Mouse (Mus musculus) cerebellum, postnatal 10 days (tissue): Measurements from ENCODE around the gene Hal.
"Not testable (repeated sequence)": the region's sequence is repeated elsewhere in the genome, so short reads cannot be mapped to it uniquely, and the experiment has no call there.

Experiments used
- DNase-seq, 2 experiments: peaks; one replicate each; pipeline ENCODE4 v3.0.0; 2021; ENCODE audit warnings: mixed read lengths in 2 of 2

The Hal gene

DNA sequence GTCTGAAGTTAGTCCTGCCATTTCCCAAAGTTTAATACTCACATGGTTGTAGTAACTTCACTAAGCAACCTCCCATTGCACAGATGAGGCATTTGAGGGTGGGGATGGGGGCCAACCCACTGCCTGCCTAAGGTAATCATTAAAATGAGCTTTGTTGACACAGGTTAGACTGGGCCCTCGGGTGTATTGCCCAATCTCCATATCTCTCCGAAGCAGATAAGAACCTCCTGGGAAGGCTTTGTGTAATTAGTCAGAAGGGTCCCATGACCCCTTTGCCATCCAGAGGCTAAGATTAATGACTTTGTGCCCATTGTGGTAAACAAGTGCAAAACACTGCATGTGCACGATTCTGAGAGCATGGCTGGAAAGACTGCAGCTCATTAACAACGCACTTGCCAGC is 29.2 kb downstream of the Hal start:
- no peak for DNase-seq

DNA sequence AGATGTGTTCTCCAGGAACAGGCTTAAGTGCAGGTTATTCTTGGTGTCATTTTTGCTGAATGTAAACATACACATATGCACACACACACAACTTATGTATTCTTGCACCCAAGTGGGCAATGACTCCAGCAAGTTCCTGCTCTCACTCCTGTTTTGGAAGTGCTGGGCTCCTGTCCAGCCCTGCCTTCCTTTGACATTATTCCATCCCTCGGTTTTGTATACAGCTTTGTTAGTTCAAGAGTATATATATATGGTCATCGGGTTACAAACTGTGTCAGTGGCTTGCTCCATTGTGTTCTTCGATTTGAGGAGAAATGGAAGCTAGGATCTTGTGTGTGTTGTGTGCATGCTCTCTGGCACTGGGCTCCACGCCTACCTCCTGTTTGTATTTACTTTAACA is 29.6 kb downstream of the Hal start:
- no peak for DNase-seq

DNA sequence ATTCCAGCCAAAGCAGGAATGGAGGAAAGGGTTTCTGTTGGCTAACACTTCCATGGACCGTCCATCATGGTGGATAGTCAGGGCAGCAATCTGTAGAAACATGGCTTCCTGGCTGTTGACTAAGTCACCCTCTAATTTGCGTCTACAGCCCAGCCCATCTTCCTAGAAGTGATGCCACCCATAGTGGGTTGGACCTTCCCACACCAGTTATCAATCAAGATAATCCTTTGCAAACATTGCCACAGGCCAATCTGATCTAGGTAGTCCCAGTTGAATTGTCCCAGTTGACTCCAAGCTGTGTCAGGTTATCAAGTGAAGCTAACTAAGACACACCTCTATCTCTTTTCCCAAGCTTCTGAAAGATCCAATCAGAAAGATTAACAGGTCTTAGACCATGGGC is 30.1 kb downstream of the Hal start:
- no peak for DNase-seq

DNA sequence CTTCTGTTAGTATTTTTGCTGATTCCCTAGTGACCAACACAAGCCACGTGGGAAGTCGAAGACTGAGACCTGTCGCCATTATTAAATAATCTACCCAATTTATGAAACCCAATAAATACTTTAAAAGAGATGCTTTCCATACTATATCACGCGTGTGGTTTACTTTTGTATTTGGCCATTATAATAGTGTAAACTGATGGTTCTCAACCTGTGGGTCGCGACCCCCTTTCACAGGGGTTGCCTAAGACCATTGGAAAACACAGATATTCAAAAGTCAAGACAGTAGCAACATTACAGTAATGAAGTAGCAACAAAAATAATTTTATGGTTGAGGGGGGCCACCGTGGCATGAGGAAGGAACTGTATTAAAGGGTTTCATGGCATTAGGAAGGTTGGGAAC is 30.6 kb downstream of the Hal start:
- no peak for DNase-seq

DNA sequence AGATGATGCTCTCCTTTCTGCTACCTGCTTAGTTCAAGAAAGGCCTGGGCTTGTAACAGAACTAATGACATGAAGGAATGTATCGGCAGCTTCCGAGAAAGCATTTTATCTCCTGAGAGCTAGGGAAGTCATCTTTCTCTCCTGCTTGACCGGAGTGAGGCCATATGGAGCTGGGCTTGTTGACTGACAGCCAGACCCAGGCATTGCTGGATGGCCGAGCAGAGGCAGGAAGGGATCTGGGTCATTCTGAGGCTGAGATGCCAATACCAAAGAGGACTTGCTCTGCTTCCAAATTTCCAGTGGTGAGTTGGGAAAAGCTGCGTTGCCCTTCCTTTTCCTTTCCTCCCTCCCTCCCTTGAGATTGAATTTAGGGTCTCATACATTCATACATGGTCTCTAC is 31.2 kb downstream of the Hal start:
- peak; percentile 62 to 69 for DNase-seq

DNA sequence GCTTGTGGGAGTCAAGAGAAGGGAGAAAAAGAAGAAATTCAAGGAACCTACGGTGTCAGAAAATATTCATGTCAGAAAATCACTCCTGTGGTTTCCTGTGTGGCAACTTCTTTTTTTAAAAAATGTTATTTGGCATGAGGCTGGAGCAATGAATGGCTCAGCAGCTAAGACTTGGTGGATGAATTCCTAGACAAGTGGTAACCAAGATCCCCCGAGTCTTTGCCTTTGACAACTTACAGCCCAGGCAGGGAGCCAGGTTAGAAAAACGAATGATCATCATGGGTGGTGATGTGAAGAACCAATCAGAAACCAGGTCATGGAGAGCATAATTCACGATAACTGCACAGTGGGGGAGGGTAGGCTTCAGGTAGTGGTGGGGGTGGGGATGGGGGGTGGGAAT is 32.4 kb downstream of the Hal start:
- DNase-seq: peak in 1 of 2 experiments; percentile 13

DNA sequence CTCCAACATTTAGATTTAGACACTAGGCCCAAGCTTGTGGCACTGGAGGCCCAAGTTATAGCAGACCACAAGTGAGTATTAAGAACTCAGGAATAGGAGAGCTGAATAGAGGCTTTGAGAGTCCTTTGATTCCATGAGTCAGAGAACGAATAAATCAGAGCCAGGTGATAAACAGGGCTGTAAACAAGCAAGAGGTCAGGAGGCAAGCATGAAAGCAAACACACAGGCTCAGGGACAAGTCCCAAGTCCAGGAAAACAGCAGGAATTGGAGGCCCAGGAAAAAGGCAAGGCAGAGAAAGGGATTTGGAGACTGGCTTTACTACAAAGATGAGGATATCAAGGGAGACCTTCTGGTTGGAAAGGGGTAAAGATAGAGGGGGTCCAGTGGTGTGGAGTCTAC is 36.8 kb downstream of the Hal start:
- no peak for DNase-seq

DNA sequence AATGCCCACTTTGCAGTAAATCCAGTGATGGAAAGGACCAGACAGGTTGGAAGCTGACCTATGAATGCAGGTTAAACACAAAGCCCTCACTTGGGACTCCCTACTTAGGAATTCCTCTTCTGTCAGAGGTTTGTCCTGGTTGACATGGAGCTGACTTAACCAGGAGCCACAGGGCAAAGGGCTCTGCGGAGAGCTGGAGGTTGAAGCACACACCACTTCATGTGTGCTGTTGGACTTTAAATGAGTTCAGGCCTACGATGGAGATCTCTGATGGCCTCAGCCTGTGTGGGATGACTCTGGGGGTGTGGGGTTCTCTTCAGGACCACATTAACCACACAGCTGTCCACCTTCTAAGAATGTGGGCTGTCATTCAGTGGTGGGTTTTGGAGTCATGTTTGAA is 49.7 kb downstream of the Hal start:
- no peak for DNase-seq

DNA sequence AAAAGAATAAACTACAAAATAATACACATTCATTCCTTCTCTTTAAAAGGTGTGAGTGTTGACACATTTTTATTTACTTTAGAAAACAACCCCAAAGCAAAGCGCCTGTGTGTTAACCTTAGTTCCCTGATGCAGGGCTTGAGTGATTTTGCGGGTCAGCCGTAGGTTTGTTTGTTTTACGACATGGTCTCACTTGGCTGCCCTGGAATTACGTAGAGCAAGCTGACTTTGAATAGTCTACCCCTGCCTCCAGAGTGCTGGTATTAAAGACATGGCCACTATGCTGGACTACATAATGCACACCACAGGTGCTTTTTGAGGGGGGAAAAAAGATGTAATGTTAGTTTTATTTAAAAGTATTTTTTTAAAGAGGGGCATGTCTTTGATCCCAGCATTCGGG is 50.2 kb downstream of the Hal start:
- DNase-seq: no peak

DNA sequence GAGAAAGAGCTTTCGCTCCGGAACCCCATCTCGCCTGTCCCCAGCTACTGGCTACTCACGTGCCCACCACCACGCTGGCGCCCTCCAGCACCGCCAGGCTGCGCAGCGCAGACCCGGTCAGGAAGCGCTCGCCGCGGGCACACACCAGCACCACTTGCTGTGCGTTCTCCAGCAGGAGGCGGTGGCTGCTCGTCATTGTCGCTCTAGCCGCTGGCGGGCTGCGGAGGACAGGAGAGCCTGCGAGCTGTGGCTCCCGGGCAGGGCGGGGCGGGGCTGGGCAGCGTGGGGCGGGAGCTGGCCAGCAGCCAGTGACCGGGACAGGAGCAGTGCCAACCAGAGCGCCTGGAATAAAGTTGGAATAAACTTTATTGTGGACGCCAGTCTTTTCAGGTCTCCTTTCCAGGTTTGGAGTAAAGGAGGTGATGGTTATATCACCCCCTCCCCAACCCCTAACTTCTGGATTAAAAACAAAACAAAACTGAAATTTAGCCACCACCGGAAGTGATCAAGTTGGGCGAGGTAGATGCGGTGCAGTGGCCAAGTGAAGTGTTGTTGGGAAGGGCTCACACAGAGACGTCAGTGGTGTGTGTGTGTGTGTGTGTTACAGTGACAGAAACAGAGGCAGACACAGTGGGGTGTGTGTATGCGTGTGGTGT is 51.3 kb downstream of the Hal start, which contains the start of gene Amdhd1:
Gene Amdhd1 (minus strand): TSS at position 259 of the 656 bp plus-strand sequence.
- DNase-seq: peak; percentile 76 to 85

DNA sequence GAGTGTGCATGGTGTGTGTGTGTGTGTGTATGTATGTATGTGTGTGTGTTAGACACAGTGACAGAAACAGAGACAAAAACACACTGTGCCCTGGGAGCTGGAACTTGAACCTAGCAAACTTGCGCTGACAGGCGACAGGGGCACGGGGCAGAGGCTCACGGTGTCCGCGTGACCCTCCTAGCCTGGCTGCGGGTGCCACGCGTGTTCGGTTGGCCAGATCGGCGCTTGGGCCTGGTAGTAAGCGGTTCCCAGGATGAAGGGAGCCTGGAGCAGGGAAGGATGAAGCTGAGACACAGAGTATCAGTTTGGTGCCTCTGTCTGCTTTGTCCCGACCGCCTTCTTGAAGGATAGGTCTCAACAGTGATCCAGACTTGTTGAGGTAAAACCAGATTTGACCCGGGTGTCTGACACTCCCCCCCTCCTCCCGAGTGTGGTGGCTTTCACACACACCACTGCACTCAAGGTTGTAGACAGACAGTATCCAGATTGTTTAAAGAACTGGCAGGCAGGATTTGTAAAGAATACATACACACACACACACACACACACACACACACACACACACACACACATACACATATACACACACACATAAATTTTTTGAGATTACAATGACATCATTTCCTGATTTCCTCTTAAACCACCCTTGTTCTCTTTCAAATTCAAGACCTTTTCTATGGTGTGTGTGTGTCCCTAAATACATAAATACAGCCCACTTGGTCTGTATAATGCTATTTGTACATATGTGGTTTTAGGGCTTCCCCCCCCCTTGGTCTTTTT is 52.1 kb downstream of the Hal start, which contains the start of gene Ccdc38:
Gene Ccdc38 (plus strand): TSS at position 202 of the 780 bp plus-strand sequence.
- DNase-seq: peak in 1 of 2 experiments; percentile 13

DNA sequence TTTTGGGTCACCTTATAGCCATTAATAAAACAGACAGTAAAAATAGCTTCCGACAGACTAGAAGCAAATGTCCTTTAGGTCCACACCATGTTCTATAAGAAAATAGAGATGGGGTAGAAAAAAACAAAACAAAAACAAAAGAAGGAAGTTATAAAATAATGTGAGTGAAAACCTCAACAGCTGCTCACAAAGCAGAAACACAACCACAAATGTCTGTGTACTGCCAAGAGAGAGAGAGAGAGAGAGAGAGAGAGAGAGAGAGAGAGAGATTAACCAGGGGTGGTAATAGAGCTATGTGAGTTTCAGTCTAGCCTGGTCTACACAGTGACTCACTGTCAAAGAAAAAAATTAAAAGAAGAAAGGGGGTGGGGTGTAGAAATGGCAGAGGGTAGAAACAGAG is 53.0 kb downstream of the Hal start:
- DNase-seq: no peak

DNA sequence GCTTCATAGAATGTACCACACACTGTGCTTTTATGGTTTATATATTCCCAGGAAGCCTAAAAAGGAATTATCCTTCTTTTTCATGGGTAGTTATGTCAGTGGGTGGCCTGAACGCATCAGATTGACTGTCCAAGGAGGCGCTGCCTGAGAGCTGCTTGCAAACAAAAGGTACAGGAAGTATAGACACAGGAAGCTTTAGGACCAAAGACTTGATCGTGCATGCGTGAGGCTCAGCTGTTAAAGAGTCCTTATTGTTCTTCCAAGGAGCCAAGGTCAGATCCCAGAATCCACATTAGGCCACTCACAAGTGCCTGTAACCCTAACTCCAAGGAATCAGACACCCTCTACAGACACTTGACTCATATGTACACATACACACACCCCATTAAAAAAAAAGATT is 53.8 kb downstream of the Hal start:
- no peak for DNase-seq

DNA sequence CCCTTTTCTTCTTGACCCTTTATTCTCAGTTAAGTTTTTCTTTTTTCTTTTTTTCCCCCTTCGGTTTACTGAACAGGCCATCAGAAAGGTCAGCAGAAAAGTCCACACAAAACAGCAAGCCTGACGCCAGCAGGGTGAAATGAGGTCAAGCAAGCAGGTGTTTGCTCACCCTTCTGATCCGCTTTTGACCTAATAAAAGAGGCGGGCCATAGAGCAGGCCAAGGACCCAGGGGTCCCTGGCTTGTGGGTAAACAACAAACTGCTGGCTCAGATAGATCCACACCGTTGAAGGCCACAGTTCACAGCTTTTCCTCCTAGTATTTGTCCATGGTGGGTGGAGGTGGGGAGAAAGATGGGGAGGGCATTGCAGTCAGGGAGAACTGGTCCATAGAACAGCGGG is 54.6 kb downstream of the Hal start:
- DNase-seq: no peak

DNA sequence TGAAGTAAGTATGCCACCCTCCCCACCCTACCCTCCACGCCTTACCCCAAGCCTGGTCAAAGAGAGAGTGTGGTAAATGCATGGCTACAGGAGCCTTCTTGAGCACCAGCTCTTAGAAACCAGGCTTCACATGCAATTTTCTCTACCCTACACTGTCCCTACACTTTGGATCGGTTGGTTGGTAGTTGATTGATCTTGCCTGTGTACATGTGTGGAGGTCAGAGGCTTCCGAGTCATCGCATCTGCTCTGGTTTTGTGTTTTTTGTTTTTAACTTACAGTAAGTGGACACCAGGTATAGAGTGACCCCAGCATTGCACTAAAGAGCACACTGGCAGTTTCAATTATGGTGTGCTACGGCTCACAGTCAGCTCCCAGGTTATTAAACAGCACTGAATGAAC is 55.6 kb downstream of the Hal start:
- no peak for DNase-seq

DNA sequence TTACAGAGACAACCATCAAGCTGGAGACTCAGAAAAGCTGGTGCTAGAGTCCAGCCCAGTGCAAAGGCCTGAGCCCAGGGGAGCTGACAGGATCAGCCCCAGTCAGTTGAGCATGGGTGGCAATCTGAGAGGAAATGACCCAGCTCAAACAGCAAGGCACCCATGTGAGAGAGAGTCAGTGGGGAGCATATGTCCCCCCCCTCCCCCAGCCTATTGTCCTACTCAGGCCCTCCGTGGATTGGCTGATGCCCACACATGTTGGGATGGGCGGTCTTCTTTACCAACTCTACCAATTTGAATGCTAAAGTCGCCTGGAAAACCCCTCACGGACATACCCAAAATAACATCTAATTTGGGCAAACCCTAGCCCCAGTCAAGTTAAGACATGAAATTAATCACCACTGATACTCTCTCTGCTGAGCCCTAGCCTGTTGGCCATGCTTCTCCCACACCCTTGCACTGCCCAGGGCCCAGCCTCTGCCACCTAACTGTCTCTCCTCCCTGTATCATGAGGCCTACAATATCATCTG is 59.2 kb downstream of the Hal start:
- DNase-seq: no peak

DNA sequence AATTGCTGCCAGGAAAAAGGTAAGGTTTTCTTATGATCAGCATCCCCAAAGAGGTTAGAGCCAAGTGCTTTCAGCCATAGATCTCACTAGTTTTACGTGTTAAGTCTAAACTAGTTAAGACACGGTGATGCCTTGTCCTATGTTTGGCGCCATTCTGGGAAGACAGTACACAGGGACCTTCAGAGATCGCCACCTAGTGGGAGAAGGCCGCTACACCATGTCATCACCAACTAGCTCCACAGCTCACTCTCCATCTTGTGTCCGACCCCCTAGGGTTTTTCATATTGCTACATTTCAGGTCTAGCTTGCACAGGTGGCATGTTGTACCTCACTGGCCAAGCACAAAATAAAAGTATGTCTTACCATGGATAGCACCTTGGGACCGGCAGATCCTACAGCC is 60.4 kb downstream of the Hal start:
- DNase-seq: peak; percentile 90 to 92

DNA sequence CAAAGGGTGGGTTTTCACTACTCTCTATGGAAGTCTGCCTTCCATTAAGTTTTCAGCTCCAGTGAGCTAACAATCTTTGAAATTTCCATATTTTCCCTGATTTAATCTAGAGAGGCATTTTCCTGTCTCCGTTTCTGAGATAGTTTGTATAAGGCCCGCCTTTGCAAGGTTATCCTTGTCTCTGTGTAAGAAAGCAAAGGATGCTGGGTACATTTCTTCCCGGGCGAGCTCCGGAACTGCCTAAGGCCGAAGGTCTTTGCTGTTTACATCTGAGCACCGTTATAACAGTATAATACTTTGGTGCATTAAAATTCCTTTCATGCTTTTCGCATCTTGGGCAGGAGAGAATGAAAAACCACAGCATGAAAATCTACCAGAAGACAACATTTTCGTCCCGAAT is 61.3 kb downstream of the Hal start:
- DNase-seq: no peak

DNA sequence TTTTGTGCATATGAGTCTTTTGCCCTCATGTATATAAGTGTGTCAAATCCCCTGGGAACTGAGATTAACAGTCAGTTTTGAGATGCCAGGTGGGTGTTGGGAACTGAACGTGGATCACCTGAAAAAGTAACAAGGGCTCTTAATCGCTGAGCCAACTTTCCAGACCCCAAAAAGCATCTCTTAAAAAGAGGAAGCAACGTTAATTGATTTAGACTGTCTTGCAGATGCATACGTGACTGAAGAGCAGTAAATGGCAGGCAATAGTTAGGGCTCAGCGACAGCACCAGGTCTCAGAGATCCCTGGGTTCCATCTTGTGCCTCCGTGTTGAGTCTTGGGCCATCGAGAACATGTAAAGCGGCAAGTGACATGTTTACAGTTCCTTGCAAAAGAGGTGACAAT is 64.0 kb downstream of the Hal start:
- DNase-seq: no peak

DNA sequence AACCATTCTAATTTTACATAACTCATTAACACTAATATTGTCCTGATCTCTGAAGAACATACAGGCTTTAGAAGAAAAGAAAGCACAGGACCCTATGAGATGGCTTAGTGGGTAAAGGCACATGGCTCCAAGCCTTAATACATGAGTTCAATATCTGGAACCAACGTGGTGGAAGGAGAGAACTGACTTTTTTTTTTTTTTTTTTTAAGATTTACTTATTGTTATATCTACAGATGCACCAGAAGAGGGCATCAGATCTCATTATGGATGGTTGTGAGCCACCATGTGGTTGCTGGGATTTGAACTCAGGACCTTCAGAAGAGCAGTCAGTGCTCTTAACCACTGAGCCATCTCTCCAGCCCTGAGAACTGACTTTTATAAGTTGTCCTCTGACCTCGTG is 69.4 kb downstream of the Hal start:
- DNase-seq: not testable (repeated sequence)

DNA sequence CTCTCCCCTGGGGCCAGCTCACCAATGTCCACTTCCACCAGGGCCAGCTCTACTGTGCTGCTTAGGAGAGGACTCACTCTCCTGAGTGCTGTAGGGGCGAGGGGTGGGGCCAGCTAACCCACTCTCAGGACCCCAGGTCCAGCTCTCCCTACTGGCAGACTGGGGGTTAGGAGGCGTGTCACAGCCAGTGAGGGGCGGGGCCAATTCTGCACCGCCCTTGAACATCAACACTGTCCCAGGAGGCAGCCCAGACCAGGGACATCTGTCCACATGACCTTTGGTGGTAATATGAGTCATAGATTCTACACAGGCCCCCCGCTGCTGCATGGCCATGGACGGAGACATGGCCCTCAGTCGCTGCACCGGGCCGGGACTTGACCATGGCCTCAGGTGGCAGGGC is 71.2 kb downstream of the Hal start:
- peak in 1 of 2 experiments; percentile 9 for DNase-seq

DNA sequence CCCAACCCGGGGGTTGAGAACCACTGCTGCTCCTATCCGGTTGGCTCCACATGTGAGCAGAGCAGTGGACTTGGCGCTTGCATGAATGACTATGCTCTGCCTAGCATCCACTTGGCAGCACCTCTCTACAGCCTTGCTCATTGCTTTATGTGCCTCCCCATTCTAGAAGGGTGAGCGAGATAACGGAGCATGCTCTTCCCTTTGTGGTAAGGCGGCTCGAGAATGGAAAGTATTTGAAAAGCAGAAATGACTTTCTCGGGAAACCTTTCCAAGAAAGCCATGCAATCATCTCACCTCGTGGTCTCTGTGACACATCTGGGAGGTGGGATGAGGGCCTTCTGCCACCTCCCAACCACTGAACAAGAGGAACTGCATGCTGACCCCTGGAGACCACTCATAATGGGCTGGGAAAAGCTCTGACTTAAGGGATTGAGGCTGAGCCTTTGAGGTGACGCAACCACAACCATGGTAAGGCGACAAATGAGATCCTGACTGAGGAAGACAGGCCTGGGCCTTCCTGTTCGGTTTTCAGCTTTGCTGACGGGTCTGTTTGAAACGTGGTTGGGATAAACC is 76.0 kb downstream of the Hal start:
- DNase-seq: no peak

DNA sequence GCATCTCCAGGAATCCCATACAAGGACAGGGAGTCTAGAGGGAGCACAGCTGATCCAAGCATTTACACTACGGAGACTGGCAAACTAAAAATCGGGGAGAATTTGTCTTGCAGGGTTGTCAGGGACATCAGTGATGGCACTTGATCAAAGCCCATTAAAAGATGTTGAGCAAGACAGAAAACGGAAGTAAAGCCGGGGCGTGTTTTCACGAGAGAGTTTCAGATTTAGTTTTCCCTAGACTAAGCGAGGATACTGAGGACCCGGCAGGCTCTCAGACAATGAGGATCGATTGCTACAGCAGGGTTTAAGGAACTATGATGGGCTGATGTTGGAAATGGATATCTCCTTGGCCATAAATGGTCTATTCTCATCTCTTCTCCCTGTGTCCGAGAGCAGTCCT is 78.5 kb downstream of the Hal start:
- DNase-seq: no peak
